In the genomic region with DNA sequence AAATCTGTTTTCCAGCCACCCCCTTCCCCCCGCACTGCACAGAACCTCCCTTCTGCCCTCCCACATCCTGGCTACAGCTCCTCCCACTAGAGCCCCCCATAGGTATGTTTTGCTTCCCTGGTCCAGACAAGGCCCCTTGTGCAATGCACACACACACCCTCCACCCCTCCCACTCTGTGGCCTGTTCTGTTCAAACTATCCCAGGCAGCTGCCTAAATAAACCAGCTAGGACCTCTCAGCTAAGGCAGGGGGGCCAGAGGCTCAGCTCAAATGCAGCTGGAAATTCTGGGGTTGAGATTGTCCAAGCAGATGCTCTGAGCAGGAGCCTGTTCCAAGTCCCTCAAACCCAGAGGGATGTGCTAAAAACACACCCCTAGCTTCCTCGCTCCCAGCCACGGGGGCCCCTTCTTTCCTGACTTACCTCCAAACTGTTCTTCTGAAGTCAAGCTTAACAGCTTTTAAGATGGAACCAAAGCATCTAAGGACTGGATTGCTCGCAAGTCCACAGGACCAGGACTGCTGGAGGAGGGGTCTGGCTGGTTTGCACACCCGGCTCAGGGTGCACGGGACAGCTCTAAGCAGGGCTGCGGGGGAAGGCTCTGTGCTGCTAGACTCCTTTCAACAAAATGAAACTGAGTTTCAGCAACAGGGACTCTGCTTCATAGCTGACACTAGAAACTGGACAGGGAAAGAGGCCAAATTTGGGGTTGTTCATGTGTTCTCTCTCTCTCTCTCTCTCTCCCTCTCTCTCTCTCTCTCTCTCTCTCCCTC, we compare ENCODE assay signal across 8 mouse cellular contexts. TPM values are rescaled to one million over a fixed set of nuclear protein-coding genes. Genes with fewer than 3 reads are reported as not detected.
DNase-seq lines count a peak whose midpoint lies in the region; ATAC-seq and TF ChIP-seq lines count a peak whose summit lies in the region.

No protein-coding gene starts in this region.

- peaks cover 11% of the 10 kb centered on the region; the same call in 1 of the 2 replicates for H3K4me1 ChIP-seq in hindbrain, postnatal 0 days (ENCODE audit: insufficient read depth, low read length)

- no peak overlapping the region for H3K4me3 ChIP-seq in hindbrain, postnatal 0 days (ENCODE audit: low read length)

- 41% methylated on average over 7 of the region's 7 CpGs for WGBS in hindbrain, postnatal 0 days

- no peaks in the 10 kb centered on the region for H3K9me3 ChIP-seq in hindbrain, postnatal 0 days (ENCODE audit: low read length)

- H3K36me3 ChIP-seq in hindbrain, postnatal 0 days (ENCODE audit: insufficient read depth, low read length), result no peaks in the 10 kb centered on the region

- no peak for TF ChIP-seq CTCF in hindbrain, postnatal 0 days (IDR thresholded peaks at IDR 0.05; ENCODE audit: low read depth)

- DNase-seq in thymus, postnatal 14 days, result peak; percentile 31
- DNase-seq in thymus, adult 18-20 months, result no peak
- peak; percentile 72 for DNase-seq in gastrocnemius, postnatal 14 days
- DNase-seq in hindbrain, postnatal 0 days (ENCODE audit: low spot score), result peak; percentile 53
- peak; percentile 28 for DNase-seq in lung, postnatal 14 days
- peak; percentile 77 for DNase-seq in yolk sac, embryonic 10.5 days (ENCODE audit: low spot score)
- DNase-seq in cerebellum, adult 11-12 months, result no peak
- DNase-seq in right cerebral cortex, adult 2 months (ENCODE audit: low spot score in 2 of 2), result no peak

- no peak overlapping the region for H3K9ac ChIP-seq in hindbrain, postnatal 0 days (replicated peaks; ENCODE audit: low read length)

- ATAC-seq in hindbrain, postnatal 0 days, result peak; percentile 41; the same call in 1 of the 2 replicates

- intact Hi-C loops in gastrocnemius, postnatal 14 days (cut with DNase I; ENCODE audit: low total_unique reads), result no loop called here

- H3K4me2 ChIP-seq in hindbrain, postnatal 0 days (ENCODE audit: low read depth, low read length), result peak overlapping the region; percentile 23; the same call in 1 of the 2 replicates

- H3K27ac ChIP-seq in hindbrain, postnatal 0 days, result peak overlapping the region; percentile 65; the same call in 1 of the 2 replicates

- H3K27me3 ChIP-seq in hindbrain, postnatal 0 days (ENCODE audit: insufficient read depth, low read length), result no peaks in the 10 kb centered on the region

RNA-seq across cellular contexts. Expression of a gene that starts 40.1 kb away (rescaled TPM):
- not detected for total RNA-seq in gastrocnemius, postnatal 14 days (2021)
- 0.52 and 1.4 TPM in 2 replicates for total RNA-seq in hindbrain, postnatal 0 days (2014; rRNA removed)
- polyA plus RNA-seq in hindbrain, postnatal 0 days (2015; fragmentation: Nextera tagmentation; extraction: Ambion mirVana), result 0.75 and 1.2 TPM in 2 replicates

RNA-seq across cellular contexts. Expression of a gene that starts 45.4 kb away (rescaled TPM):
- total RNA-seq in gastrocnemius, postnatal 14 days (2021), result 10 to 100 TPM; 58.1 to 77.5 TPM
- total RNA-seq in hindbrain, postnatal 0 days (2014; rRNA removed), result 57.9 and 72.8 TPM in 2 replicates
- polyA plus RNA-seq in hindbrain, postnatal 0 days (2015; fragmentation: Nextera tagmentation; extraction: Ambion mirVana), result 29.9 and 33.5 TPM in 2 replicates

RNA-seq across cellular contexts. Expression of a gene that starts 45.4 kb away (rescaled TPM):
- total RNA-seq in gastrocnemius, postnatal 14 days (2021), result 1 to 10 TPM; 3.1 to 5.8 TPM
- total RNA-seq in hindbrain, postnatal 0 days (2014; rRNA removed), result 293 and 343 TPM in 2 replicates
- polyA plus RNA-seq in hindbrain, postnatal 0 days (2015; fragmentation: Nextera tagmentation; extraction: Ambion mirVana), result 15.8 and 19.2 TPM in 2 replicates

Comparison
In these comparisons a context has a peak if more than half of its experiments do, and no peak if none do; other contexts are left out.
1. DNase-seq: peak in thymus, postnatal 14 days (single experiment), gastrocnemius, postnatal 14 days (single experiment), hindbrain, postnatal 0 days (single experiment), lung, postnatal 14 days (single experiment) and yolk sac, embryonic 10.5 days (single experiment); none in thymus, adult 18-20 months (0 of 2), cerebellum, adult 11-12 months (single experiment) and right cerebral cortex, adult 2 months (0 of 2).
2. RNA of a gene that starts 45.4 kb away (total RNA-seq): 293 to 343 TPM in hindbrain, postnatal 0 days; 3.1 to 5.8 TPM in gastrocnemius, postnatal 14 days; every median in the first group is over 10 times any median in the second.